8 mouse cellular contexts compared by ENCODE assay signal in the genomic region with DNA sequence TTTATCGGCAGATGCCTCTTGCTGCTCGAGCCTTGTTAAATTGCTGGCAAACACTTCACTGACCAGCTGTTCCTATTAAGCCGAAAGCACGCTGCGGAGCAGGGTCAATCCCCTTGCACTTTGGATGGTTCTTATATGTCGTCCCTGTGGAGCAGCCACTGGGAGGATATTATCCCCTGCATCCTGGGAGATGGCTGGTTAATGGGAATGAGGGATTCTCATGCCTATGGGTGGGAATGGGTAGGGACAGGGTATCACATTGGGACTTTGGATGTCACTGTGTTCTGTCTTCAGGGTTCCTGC.
A peak's percentile ranks its signal among the peaks of the same experiment; 100 is the strongest.
DNase-seq lines count a peak whose midpoint lies in the region; ATAC-seq and TF ChIP-seq lines count a peak whose summit lies in the region.

No protein-coding gene starts in this region.

- no peak for TF ChIP-seq CTCF in cerebellum, adult 2 months (IDR thresholded peaks at IDR 0.05; ENCODE audit: borderline replicate concordance, insufficient read depth, low read depth, low read length)

- no peaks in the 10 kb centered on the region for H3K4me1 ChIP-seq in embryonic facial prominence, embryonic 12.5 days
- peaks cover 8% of the 10 kb centered on the region; the same call in 1 of the 2 replicates for H3K4me1 ChIP-seq in kidney, embryonic 15.5 days
- peaks cover 18% of the 10 kb centered on the region for H3K4me1 ChIP-seq in midbrain, embryonic 14.5 days (ENCODE audit: control insufficient read depth, insufficient read depth, low read length)
- H3K4me1 ChIP-seq in cerebellum, adult 2 months (ENCODE audit: control insufficient read depth, insufficient read depth, low read length): peaks cover 5% of the 10 kb centered on the region; the same call in 1 of the 2 replicates

- intact Hi-C loops in gastrocnemius, postnatal 14 days (cut with DNase I; ENCODE audit: low total_unique reads): no loop called here

- no peak overlapping the region for H3K27ac ChIP-seq in embryonic facial prominence, embryonic 12.5 days
- H3K27ac ChIP-seq in kidney, embryonic 15.5 days: no peak overlapping the region
- H3K27ac ChIP-seq in midbrain, embryonic 14.5 days (replicated peaks; ENCODE audit: low read depth, low read length): no peak overlapping the region
- no peak overlapping the region for H3K27ac ChIP-seq in cerebellum, adult 2 months (ENCODE audit: insufficient read depth, low read length)

- WGBS in embryonic facial prominence, embryonic 12.5 days: 46% methylated on average over 6 of the region's 6 CpGs
- 18% methylated on average over 6 of the region's 6 CpGs for WGBS in kidney, embryonic 15.5 days
- WGBS in midbrain, embryonic 14.5 days: 17% methylated on average over 6 of the region's 6 CpGs
- WGBS in cerebellum, adult 2 months: 44% methylated on average over 6 of the region's 6 CpGs

- H3K4me3 ChIP-seq in embryonic facial prominence, embryonic 12.5 days: no peak overlapping the region
- H3K4me3 ChIP-seq in kidney, embryonic 15.5 days (replicated peaks): no peak overlapping the region
- no peak overlapping the region for H3K4me3 ChIP-seq in midbrain, embryonic 14.5 days (replicated peaks; ENCODE audit: low read depth, low read length)
- H3K4me3 ChIP-seq in cerebellum, adult 2 months (replicated peaks; ENCODE audit: insufficient read depth, low read depth, low read length): no peak overlapping the region

- no peak for TF ChIP-seq POLR2A in cerebellum, adult 2 months (IDR thresholded peaks at IDR 0.05; ENCODE audit: borderline replicate concordance, insufficient read depth, low read length)

- no peak for ATAC-seq in embryonic facial prominence, embryonic 12.5 days (ENCODE audit: insufficient number of reproducible peaks, insufficient read depth, low FRiP score, low TSS enrichment)
- peak; percentile 70; the same call in 1 of the 2 replicates for ATAC-seq in kidney, embryonic 15.5 days (replicated peaks; ENCODE audit: low FRiP score)
- ATAC-seq in midbrain, embryonic 14.5 days (ENCODE audit: low FRiP score, low TSS enrichment): no peak

- H3K9ac ChIP-seq in embryonic facial prominence, embryonic 12.5 days: no peak overlapping the region
- H3K9ac ChIP-seq in kidney, embryonic 15.5 days: no peak overlapping the region
- H3K9ac ChIP-seq in midbrain, embryonic 14.5 days (replicated peaks; ENCODE audit: low read length): 0 out of 2 replicates have a peak overlapping the region, but pooled peaks have one; percentile 4

- H3K27me3 ChIP-seq in embryonic facial prominence, embryonic 12.5 days: no peaks in the 10 kb centered on the region
- H3K27me3 ChIP-seq in kidney, embryonic 15.5 days: no peaks in the 10 kb centered on the region
- no peaks in the 10 kb centered on the region for H3K27me3 ChIP-seq in midbrain, embryonic 14.5 days (ENCODE audit: control insufficient read depth, insufficient read depth, low read length)
- no peaks in the 10 kb centered on the region for H3K27me3 ChIP-seq in cerebellum, adult 2 months (ENCODE audit: control insufficient read depth, insufficient read depth, low read length)

- H3K36me3 ChIP-seq in embryonic facial prominence, embryonic 12.5 days: no peaks in the 10 kb centered on the region
- H3K36me3 ChIP-seq in kidney, embryonic 15.5 days: no peaks in the 10 kb centered on the region
- H3K36me3 ChIP-seq in midbrain, embryonic 14.5 days (ENCODE audit: control insufficient read depth, insufficient read depth, low read length): no peaks in the 10 kb centered on the region

- peak; percentile 17 for DNase-seq in gastrocnemius, postnatal 14 days
- DNase-seq in gastrocnemius, postnatal 10 days: no peak
- DNase-seq in midbrain, embryonic 14.5 days: peak; percentile 62
- no peak for DNase-seq in right cerebral cortex, postnatal 14 days
- no peak for DNase-seq in natural killer cell, adult 2 months (ENCODE audit: low spot score in 2 of 2)
- DNase-seq in cerebellum, adult 2 months: no peak

- H3K4me2 ChIP-seq in embryonic facial prominence, embryonic 12.5 days (replicated peaks): 0 out of 2 replicates have a peak overlapping the region, but pooled peaks have one; percentile 9
- peak overlapping the region; percentile 23; the same call in 1 of the 2 replicates for H3K4me2 ChIP-seq in kidney, embryonic 15.5 days
- peak overlapping the region; percentile 25 for H3K4me2 ChIP-seq in midbrain, embryonic 14.5 days (ENCODE audit: low read length)

- H3K9me3 ChIP-seq in embryonic facial prominence, embryonic 12.5 days: no peaks in the 10 kb centered on the region
- H3K9me3 ChIP-seq in kidney, embryonic 15.5 days (replicated peaks): no peaks in the 10 kb centered on the region
- no peaks in the 10 kb centered on the region for H3K9me3 ChIP-seq in midbrain, embryonic 14.5 days (ENCODE audit: control insufficient read depth, low read length)

Comparison
In these comparisons a context has a peak if more than half of its experiments do, and no peak if none do; other contexts are left out.
1. DNase-seq: peak in gastrocnemius, postnatal 14 days (single experiment) and midbrain, embryonic 14.5 days (single experiment); none in gastrocnemius, postnatal 10 days (single experiment), right cerebral cortex, postnatal 14 days (single experiment), natural killer cell, adult 2 months (0 of 2) and cerebellum, adult 2 months (0 of 2).
2. Peak in every context shown above with its lines, with median percentiles within 50 percentile points of each other: H3K4me2 ChIP-seq.